Mouse (Mus musculus) stomach, postnatal 0 days (tissue): Measurements from ENCODE around the gene Gmpr2.

Experiments used
- CTCF ChIP-seq: IDR thresholded peaks from 2 replicates; pipeline ENCODE4 v1.5.1; 2016; ENCODE audit warnings: antibody characterized with exemption, low read depth, mild to moderate bottlenecking, moderate library complexity
- EP300 ChIP-seq: optimal IDR thresholded peaks from 2 replicates; pipeline ENCODE3; 2016; ENCODE audit warnings: antibody characterized with exemption

DNA sequence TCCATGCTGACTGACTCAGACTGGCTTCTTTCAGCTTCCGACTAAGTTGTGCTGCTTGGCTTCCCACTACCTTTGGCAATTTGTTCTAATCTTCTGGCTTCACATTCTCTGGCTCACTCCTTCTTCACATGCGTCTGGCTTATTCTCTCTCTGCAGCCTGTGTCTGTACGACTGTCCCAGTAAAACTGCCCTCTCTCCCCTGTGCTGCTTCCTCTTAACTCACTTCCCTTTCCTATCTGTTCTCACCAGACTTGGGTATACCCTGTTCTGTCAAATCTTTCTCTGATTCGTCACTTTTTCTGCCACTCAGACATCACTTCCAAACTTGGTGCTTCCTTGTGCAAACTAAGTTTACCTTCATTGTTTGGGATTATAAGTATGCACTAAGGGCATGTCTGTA lies 25.5 kb downstream of the Gmpr2 start:
- no peak for TF ChIP-seq CTCF
- no peak for TF ChIP-seq EP300
